Mouse (Mus musculus) myocyte (in vitro differentiated cells): ENCODE measurements at regions not wholly inside any gene's neighbourhood (a gene's known extent, or its start where the extent isn't known, plus 50 kb on each side); places are given as distances from the start of the nearest gene placed in this dataset.

ENCODE experiments used
- H3K27me3 ChIP-seq: one replicate; pipeline ENCODE4 v1.6.1; 2011; ENCODE audit not compliant: control insufficient read depth, insufficient read depth, insufficient read length
- H3K36me3 ChIP-seq: one replicate; pipeline ENCODE4 v1.6.1; 2011; ENCODE audit not compliant: control insufficient read depth, insufficient read depth
- H3K4me2 ChIP-seq: one replicate; pipeline ENCODE4 v1.6.1; 2011; ENCODE audit warnings: low read depth, control low read depth
- H3K4me3 ChIP-seq: one replicate; pipeline ENCODE4 v1.5.1; 2011; ENCODE audit warnings: mild to moderate bottlenecking, control low read depth, moderate library complexity
- H3K79me2 ChIP-seq: one replicate; pipeline ENCODE4 v1.6.1; 2011; ENCODE audit not compliant: control insufficient read depth, insufficient read depth
- H3ac ChIP-seq: one replicate; pipeline ENCODE4 v1.6.1; 2011; ENCODE audit not compliant: control insufficient read depth, insufficient read length
- CEBPB ChIP-seq: IDR thresholded peaks from 2 replicates; pipeline ENCODE4 v1.6.1; 2011; ENCODE audit warnings: mild to moderate bottlenecking, moderate library complexity; ENCODE audit not compliant: poor library complexity, insufficient read depth, severe bottlenecking
- E2F4 ChIP-seq: IDR thresholded peaks from one replicate; pipeline ENCODE4 v1.6.1; 2011; ENCODE audit warnings: mild to moderate bottlenecking, control low read depth, moderate library complexity; ENCODE audit not compliant: insufficient read depth
- MAX ChIP-seq: IDR thresholded peaks from one replicate; pipeline ENCODE4 v1.6.1; 2011; ENCODE audit warnings: low read depth, mild to moderate bottlenecking, control low read depth
- MYOD1 ChIP-seq, 3 experiments: IDR thresholded peaks; one replicate each; pipeline ENCODE4 v1.6.1; 2011; ENCODE audit warnings: control low read depth in 2 of 3, low read depth in 2 of 3, mild to moderate bottlenecking in 2 of 3, moderate library complexity in 1 of 3; ENCODE audit not compliant: insufficient read length in 2 of 3, control insufficient read depth in 1 of 3
- MYOG ChIP-seq, 3 experiments: IDR thresholded peaks; one replicate each; pipeline ENCODE4 v1.6.1; 2011; ENCODE audit warnings: control low read depth in 2 of 3, low read depth in 2 of 3, mild to moderate bottlenecking in 2 of 3; ENCODE audit not compliant: insufficient read length in 2 of 3, control insufficient read depth in 1 of 3, insufficient read depth in 1 of 3
- POLR2AphosphoS2 ChIP-seq: IDR thresholded peaks from one replicate; pipeline ENCODE4 v1.6.1; 2011; ENCODE audit warnings: low read depth, control low read depth; ENCODE audit not compliant: insufficient read length
- REST ChIP-seq: IDR thresholded peaks from one replicate; pipeline ENCODE4 v1.6.1; 2011; ENCODE audit warnings: mild to moderate bottlenecking, control low read depth, moderate library complexity; ENCODE audit not compliant: insufficient read depth, insufficient read length
- SRF ChIP-seq: IDR thresholded peaks from one replicate; pipeline ENCODE4 v1.6.1; 2011; ENCODE audit warnings: low read depth; ENCODE audit not compliant: control insufficient read depth, insufficient read length
- TCF12 ChIP-seq: IDR thresholded peaks from one replicate; pipeline ENCODE4 v1.6.1; 2011; ENCODE audit warnings: mild to moderate bottlenecking, control low read depth; ENCODE audit not compliant: poor library complexity, insufficient read depth, severe bottlenecking
- TCF3 ChIP-seq: IDR thresholded peaks from one replicate; pipeline ENCODE4 v1.6.1; 2011; ENCODE audit warnings: low read depth, control low read depth; ENCODE audit not compliant: insufficient read length
- USF1 ChIP-seq: IDR thresholded peaks from one replicate; pipeline ENCODE4 v1.6.1; 2011; ENCODE audit warnings: low read depth, mild to moderate bottlenecking, control low read depth, moderate library complexity

GRCm38 (mm10) chr16:47875258-47875657 lies 408.3 kb upstream of the Dppa4 start:
- Histone ChIP-seq H3K79me2 (no peaks in the 10 kb centered on the region), H3K4me2 (no peak overlapping the region), H3K4me3 (no peak overlapping the region), H3K36me3 (no peaks in the 10 kb centered on the region), H3ac (no peak overlapping the region), H3K27me3 (no peaks in the 10 kb centered on the region)
- no peak for TF ChIP-seq TCF12
- TF ChIP-seq REST, result no peak
- TF ChIP-seq MAX, result no peak
- TF ChIP-seq USF1, result no peak

- no peak overlapping the region for H3K4me3 ChIP-seq
- H3K27me3 ChIP-seq, result no peaks in the 10 kb centered on the region
- H3K36me3 ChIP-seq, result no peaks in the 10 kb centered on the region
- no peak overlapping the region for H3K4me2 ChIP-seq
- H3K79me2 ChIP-seq, result no peaks in the 10 kb centered on the region
- no peak overlapping the region for H3ac ChIP-seq
- TF ChIP-seq TCF3, result no peak
- TF ChIP-seq CEBPB, result no peak
- TF ChIP-seq TCF12, result no peak
- no peak for TF ChIP-seq MYOG (IDR thresholded peaks at IDR 0.05; ENCODE audit: control insufficient read depth in 1 of 3, insufficient read depth in 1 of 3, insufficient read length in 2 of 3, low read depth in 2 of 3)
These were observed 400.1 kb upstream of the Dppa4 start for GRCm38 (mm10) chr16:47883476-47883875.

GRCm38 (mm10) chr16:47887019-47887418 lies 396.5 kb upstream of the Dppa4 start:
- no peaks in the 10 kb centered on the region for H3K27me3 ChIP-seq
- H3K36me3 ChIP-seq, result no peaks in the 10 kb centered on the region
- TF ChIP-seq MYOD1 (IDR thresholded peaks at IDR 0.05; ENCODE audit: control insufficient read depth in 1 of 3, insufficient read length in 2 of 3, low read depth in 2 of 3), result no peak
- H3K4me3 ChIP-seq, result no peak overlapping the region
- no peak overlapping the region for H3ac ChIP-seq
- no peaks in the 10 kb centered on the region for H3K79me2 ChIP-seq
- H3K4me2 ChIP-seq, result no peak overlapping the region

GRCm38 (mm10) chr16:47900785-47901184 lies 382.7 kb upstream of the Dppa4 start:
- Histone ChIP-seq H3ac (no peak overlapping the region), H3K27me3 (no peaks in the 10 kb centered on the region), H3K36me3 (no peaks in the 10 kb centered on the region), H3K79me2 (no peaks in the 10 kb centered on the region), H3K4me2 (no peak overlapping the region), H3K4me3 (no peak overlapping the region)
- TF ChIP-seq MYOD1 (IDR thresholded peaks at IDR 0.05; ENCODE audit: control insufficient read depth in 1 of 3, insufficient read length in 2 of 3, low read depth in 2 of 3) (no peak), CEBPB (no peak)

GRCm38 (mm10) chr16:47938000-47938399 lies 345.5 kb upstream of the Dppa4 start:
- Histone ChIP-seq H3K27me3 (no peaks in the 10 kb centered on the region), H3K79me2 (no peaks in the 10 kb centered on the region), H3K4me3 (no peak overlapping the region), H3ac (no peak overlapping the region), H3K36me3 (no peaks in the 10 kb centered on the region), H3K4me2 (no peak overlapping the region)
- TF ChIP-seq E2F4 (no peak), POLR2AphosphoS2 (no peak), TCF12 (no peak), MYOG (IDR thresholded peaks at IDR 0.05; ENCODE audit: control insufficient read depth in 1 of 3, insufficient read depth in 1 of 3, insufficient read length in 2 of 3, low read depth in 2 of 3) (no peak), MYOD1 (IDR thresholded peaks at IDR 0.05; ENCODE audit: control insufficient read depth in 1 of 3, insufficient read length in 2 of 3, low read depth in 2 of 3) (no peak), TCF3 (no peak), MAX (no peak), REST (no peak), SRF (no peak), CEBPB (no peak)
